Mouse (Mus musculus) lung, adult 2 months (tissue): ENCODE measurements around the gene Anks1.

ENCODE experiments used
- CTCF ChIP-seq: fragments of 200-500 bp; IDR thresholded peaks from 2 replicates; pipeline ENCODE4 v1.5.1; 2011; ENCODE audit warnings: mild to moderate bottlenecking, low read length, control low read depth; ENCODE audit not compliant: insufficient read depth
- POLR2A ChIP-seq: fragments of 200-500 bp; IDR thresholded peaks from 2 replicates; pipeline ENCODE4 v1.6.1; 2011; ENCODE audit warnings: low read depth, mild to moderate bottlenecking, control low read depth, low read length, borderline replicate concordance; ENCODE audit errors: extremely low read depth

DNA sequence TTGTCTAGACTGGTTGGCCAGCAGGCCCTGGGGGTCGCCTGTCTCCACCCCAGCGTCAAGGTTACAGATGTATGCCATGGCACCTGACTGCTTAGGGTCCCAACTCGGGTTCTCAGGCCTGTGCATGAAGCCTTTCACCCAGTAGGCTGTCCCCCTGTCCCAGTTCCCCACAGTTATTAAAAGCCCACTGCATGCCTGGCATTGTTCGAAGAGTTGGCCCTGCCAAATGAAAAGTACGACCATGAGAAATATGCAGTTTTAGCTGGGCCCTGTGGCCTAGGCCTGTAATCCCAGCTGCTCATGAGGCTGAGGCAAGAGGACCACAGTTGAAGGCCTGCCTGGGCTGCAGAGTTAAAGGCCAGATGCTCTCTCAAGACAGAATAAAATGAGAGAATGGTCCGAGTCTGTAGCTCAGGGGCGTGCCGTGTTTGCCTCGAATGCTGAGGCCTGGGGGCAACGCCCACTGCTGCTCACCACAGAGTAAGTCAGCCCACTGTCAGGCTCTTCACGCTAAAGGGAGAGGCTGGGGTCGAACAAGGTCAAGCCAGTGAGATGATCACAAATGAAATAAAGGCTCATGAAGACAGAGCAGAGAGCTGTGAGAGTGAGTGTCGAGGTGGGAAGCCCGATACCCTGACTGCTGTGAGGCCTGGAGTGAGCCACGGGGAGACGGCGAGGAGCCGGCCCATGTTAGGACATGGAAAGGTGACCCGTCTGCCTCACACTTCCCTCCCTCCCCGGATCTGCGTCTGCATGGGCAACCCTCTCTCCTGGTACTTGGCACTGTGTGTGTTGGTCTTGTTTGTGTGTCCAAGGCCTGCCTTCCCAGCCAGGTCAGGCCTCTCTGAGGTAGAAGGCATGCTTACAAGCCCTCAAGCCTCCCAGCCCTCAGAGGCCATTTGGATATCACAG, 110.9 kb downstream of the Anks1 start:
- TF ChIP-seq CTCF, result no peak
- peak; percentile 23; the same call in 1 of the 2 replicates for TF ChIP-seq POLR2A
